Mouse (Mus musculus) G1E-ER4 (cell line): ENCODE data around the gene Spice1. TPM values are rescaled to one million over a fixed set of nuclear protein-coding genes. Genes with fewer than 3 reads are reported as not detected.

Source experiments
- GATA1 ChIP-seq: IDR thresholded peaks from one replicate; pipeline ENCODE4 v1.8.0; 2012; ENCODE audit warnings: low read length, inconsistent platforms
- polyA plus RNA-seq: library from polyadenylated mRNA; stranded (reverse); fragments of >175 nt; gene quantifications from 2 replicates; pipeline ENCODE4 v1.2.3, GENCODE M21; 2012

The Spice1 gene
- polyA plus RNA-seq, result 4.8 and 6.3 TPM in 2 replicates

GRCm38 (mm10) chr16:44347071-44347901, at the start of gene Spice1:
Gene Spice1, plus strand, starts transcription at chr16:44347121.
- TF ChIP-seq GATA1, result no peak

GRCm38 (mm10) chr16:44299438-44300093, 47.4 kb upstream of the Spice1 start:
- TF ChIP-seq GATA1, result no peak

DNA sequence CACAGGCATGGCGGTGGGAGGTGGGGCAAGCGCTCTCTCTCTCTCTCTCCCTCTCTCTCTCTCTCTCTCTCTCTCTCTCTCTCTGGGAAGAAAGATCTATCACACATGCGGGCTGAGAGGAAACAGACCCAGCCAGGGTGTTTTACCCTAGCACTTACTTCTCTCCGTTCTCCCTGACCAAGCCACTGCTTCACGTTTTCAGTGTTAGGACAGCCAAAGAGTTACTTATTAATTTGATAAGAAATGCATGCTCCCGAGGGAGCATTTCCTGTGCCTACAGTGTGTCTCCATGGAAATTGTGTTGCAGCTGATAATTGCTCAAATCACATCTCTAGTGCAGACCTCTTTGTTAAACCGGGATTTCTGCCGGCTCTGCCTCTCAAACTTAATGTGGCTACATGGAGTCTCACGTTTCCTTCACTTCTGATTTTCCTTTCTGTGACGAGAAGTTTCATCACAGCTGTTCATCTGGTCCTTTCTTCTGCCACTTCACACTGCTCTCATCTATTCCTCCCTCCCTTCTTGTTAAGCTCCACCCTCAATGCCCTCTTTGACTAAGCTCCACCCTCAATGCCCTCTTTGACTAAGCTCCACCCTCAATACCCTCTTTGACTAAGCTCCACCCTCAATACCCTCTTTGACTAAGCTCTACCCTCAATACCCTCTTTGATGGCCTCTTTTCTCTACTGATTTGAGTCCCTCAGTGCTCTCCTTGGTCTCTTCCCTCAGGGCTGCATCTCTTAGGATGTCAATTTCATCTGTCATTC, 44.6 kb upstream of the Spice1 start:
- TF ChIP-seq GATA1, result no peak

DNA sequence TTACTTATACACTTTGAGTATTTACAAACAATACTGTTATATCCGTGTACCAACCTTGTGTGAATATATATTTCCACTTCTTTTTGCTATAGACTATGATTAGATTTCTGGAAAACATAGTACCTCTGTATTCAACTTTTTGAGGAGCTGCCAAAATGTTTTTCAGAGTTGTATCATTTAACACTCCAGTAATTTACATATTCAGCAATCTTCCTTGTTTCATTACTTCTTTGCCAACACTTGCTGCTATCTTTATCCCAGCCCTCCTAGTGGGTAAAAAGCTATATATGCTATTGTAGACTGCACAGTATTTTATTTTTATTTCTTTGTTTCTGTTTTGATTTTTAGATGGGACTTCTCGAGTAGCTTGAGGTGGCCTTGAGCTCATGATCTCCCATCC, 43.1 kb upstream of the Spice1 start:
- no peak for TF ChIP-seq GATA1

- TF ChIP-seq GATA1, result no peak
Measured at GRCm38 (mm10) chr16:44305606-44306005, 41.3 kb upstream of the Spice1 start.

DNA sequence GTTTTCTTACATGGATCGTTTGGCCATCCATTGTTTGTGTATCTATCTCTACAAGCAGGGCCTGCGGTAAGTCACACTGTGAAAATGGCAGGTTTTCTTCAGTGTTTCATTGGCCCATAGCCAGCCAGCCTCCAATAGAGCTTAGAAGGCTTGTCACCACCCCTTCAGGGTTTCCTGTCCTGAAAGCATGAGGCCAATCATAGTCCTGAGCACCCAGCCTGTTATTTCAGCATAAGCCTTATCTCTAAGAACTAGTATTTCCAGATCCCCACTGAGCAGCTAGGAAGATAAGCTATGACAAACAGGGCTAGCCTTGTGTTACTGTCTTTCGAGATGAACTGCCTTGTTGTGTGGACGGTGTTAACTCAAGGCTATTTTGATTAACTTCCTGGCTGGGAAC, 33.5 kb upstream of the Spice1 start:
- peak; percentile 74 for TF ChIP-seq GATA1

GRCm38 (mm10) chr16:44316350-44316749, 30.6 kb upstream of the Spice1 start:
- TF ChIP-seq GATA1, result no peak

GRCm38 (mm10) chr16:44320232-44320631, 26.7 kb upstream of the Spice1 start:
- no peak for TF ChIP-seq GATA1

DNA sequence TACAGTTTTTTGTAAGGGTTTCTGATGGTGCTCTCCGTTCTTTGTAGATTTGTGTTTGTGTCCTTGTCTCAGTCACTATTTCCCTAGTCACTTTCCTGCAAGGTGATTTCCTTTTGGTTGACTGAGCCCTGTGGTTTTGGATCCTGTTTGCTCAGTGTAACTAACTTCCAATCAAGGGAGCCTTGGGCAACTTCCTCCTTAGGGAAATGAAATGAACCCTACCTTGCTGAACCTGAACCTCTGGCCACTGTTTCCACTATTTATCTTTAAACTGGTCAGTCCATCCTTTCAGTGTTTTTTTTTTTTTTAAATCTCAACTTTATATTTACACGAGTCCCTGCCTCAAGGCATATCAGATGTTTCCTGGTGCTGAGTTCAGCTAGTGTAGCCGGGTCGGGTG, 18.3 kb upstream of the Spice1 start:
- TF ChIP-seq GATA1, result no peak

- TF ChIP-seq GATA1, result no peak
Measured at GRCm38 (mm10) chr16:44330657-44331056, 16.3 kb upstream of the Spice1 start.

DNA sequence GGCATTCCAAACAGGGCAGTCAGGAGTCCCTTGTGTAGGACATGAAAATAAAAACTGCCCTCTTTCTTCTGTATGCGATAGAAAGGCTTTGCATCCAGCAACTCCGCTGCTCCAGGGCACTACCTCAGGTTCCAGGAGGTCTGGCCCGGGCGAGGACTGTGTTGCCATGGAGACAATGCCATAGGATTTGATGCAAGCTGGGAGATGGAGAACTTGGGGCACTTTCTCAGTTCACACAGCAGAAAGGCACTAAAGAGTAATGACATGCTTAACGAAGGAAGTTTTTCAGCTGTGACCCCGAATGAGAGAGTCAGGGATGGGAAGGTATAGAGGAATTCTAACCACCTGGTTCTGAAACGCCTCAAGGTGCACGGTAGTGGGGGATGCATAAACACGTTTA, 15.8 kb upstream of the Spice1 start:
- TF ChIP-seq GATA1, result no peak

GRCm38 (mm10) chr16:44331671-44331994, 15.3 kb upstream of the Spice1 start:
- TF ChIP-seq GATA1, result no peak

DNA sequence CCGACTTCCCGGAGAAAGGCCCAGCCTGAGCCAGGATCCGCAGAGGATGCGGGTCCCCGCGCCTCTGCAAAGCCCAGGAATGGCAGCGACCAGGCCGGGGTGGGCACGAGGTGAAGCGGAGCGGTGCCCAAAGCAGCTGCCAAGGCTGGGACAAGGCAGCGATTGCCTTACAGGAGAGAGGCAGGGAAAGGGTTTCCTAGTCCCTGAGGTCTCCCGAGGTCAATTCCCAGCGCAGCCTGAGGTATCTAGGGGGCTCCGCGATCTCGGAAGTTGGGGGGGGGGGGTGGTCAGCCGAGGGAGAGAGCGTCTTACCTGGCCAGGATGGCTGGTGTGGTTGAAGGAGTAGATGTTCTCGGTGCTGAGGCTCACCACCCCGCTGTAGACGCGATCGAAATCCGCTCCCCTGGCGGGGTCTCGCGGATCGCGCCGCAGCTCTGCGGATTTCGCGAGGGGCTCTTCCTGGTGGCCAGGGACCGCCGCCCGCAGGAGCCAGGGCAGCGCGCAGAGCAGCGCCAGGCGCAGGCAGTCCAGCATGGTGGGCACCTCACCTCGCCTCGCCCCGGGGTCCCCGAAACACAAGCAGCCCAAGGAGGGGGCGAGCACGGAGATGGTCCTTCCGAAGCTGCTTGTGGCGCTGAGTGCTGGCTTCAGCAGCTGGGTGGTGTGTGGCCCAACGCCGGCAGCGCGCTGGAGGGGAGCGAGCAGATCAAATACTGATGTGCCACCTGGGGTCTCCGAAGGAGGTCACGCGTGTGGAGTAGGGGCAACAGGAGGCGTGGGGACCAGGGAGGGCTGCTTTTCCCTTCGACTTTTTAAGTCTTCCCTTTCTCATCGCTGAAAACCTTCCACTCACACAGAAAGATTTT, 14.7 kb upstream of the Spice1 start:
- TF ChIP-seq GATA1, result no peak

DNA sequence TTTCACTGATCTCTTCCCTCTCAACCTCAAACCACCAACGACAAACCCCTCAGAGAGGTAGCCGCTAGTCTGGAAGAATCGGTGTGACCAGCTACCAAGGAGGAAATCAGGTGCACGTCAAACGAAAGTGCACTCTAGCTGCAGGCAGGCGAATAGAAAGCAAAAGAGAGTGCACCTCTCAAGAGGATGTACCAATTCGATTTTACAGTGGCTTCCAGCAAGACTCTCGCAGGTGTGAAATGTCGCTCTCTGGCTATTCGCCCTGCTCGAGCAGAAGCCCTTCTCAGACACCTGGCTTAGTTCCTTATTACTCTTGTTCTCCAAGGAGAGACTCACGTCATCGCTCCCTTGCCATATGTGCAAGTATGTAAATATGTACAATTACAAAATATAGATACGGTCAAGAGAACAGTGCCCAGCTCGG, 14.0 kb upstream of the Spice1 start, which contains the start of gene Sidt1:
Gene Sidt1, minus strand, starts transcription at position 336 of the 424 bp plus-strand sequence.
- no peak for TF ChIP-seq GATA1

GRCm38 (mm10) chr16:44337541-44337940, 9.4 kb upstream of the Spice1 start:
- no peak for TF ChIP-seq GATA1
